Comparison of ENCODE assay signal across 11 mouse cellular contexts in the genomic region with DNA sequence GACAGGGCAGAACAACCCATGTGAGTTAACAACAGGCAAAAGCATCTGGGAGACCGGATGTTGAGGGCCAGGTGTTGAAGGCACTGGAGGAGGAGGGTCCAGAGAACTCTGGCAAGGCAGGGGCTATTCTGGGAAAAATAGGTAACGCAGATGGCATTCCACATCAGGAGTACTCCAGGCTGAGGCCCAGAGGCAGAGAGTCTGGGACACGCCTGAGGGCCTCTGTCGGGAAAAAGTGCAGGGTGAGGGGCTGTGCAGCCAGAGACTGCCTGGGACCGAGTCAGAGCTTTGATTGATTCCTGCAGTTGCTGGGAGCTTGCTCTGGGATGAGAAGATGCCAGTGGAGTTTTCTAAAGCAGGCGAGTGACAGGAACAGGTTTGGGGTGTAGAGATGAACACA. TPM values are rescaled to one million over a fixed set of nuclear protein-coding genes. Genes with fewer than 3 reads are reported as not detected.
DNase-seq lines count a peak whose midpoint lies in the region; ATAC-seq and TF ChIP-seq lines count a peak whose summit lies in the region.
"Had no signal": no experiment of that assay in that cellular context is flagged by ENCODE, and none has a peak within 500 bp of the region (broad histone marks: within the 10 kb centered on the region; RNA-seq: fewer than 3 reads in every experiment).

No protein-coding gene starts in this region.

- WGBS in hindbrain, embryonic 11.5 days, result 24% methylated on average over 6 of the region's 6 CpGs
- WGBS in hindbrain, postnatal 0 days, result 39% methylated on average over 6 of the region's 6 CpGs
- WGBS in embryonic facial prominence, embryonic 13.5 days, result 35% methylated on average over 6 of the region's 6 CpGs
- WGBS in limb, embryonic 13.5 days, result 13% methylated on average over 6 of the region's 6 CpGs

- intact Hi-C loops in left cerebral cortex, postnatal 36 days (cut with DNase I), result no loop called here

- no peaks in the 10 kb centered on the region for H3K36me3 ChIP-seq in hindbrain, embryonic 11.5 days (ENCODE audit: control insufficient read depth, insufficient read depth, low read length)
- H3K36me3 ChIP-seq in hindbrain, postnatal 0 days (ENCODE audit: insufficient read depth, low read length), result no peaks in the 10 kb centered on the region
- no peaks in the 10 kb centered on the region for H3K36me3 ChIP-seq in embryonic facial prominence, embryonic 13.5 days
- no peaks in the 10 kb centered on the region for H3K36me3 ChIP-seq in limb, embryonic 13.5 days
- H3K36me3 ChIP-seq: lung, embryonic 15.5 days had no signal

- H3K27ac ChIP-seq in hindbrain, embryonic 11.5 days (ENCODE audit: low read depth, low read length), result peak overlapping the region; percentile 58
- H3K27ac ChIP-seq in hindbrain, postnatal 0 days, result no peak overlapping the region
- peak overlapping the region; percentile 93 for H3K27ac ChIP-seq in embryonic facial prominence, embryonic 13.5 days
- H3K27ac ChIP-seq in limb, embryonic 13.5 days, result peak overlapping the region; percentile 95
- H3K27ac ChIP-seq: left cerebral cortex, adult 2 months; lung, embryonic 15.5 days had no signal

- no peaks in the 10 kb centered on the region for H3K9me3 ChIP-seq in hindbrain, embryonic 11.5 days (ENCODE audit: control insufficient read depth, low read length)
- H3K9me3 ChIP-seq in hindbrain, postnatal 0 days (ENCODE audit: low read length), result no peaks in the 10 kb centered on the region
- no peaks in the 10 kb centered on the region for H3K9me3 ChIP-seq in embryonic facial prominence, embryonic 13.5 days
- H3K9me3 ChIP-seq in limb, embryonic 13.5 days, result no peaks in the 10 kb centered on the region
- H3K9me3 ChIP-seq: lung, embryonic 15.5 days had no signal

- ATAC-seq in hindbrain, embryonic 11.5 days (ENCODE audit: low FRiP score), result peak; percentile 36; the same call in 1 of the 2 replicates
- no peak for ATAC-seq in hindbrain, postnatal 0 days
- ATAC-seq in embryonic facial prominence, embryonic 13.5 days (ENCODE audit: insufficient number of reproducible peaks, insufficient read depth, low FRiP score, low TSS enrichment, low read depth), result no peak
- ATAC-seq in limb, embryonic 13.5 days (ENCODE audit: low FRiP score, low read depth), result peak; percentile 34; the same call in 1 of the 2 replicates

- no peak overlapping the region for H3K9ac ChIP-seq in hindbrain, embryonic 11.5 days (ENCODE audit: low read depth, low read length)
- H3K9ac ChIP-seq in hindbrain, postnatal 0 days (replicated peaks; ENCODE audit: low read length), result no peak overlapping the region
- peak overlapping the region; percentile 7; the same call in 1 of the 2 replicates for H3K9ac ChIP-seq in embryonic facial prominence, embryonic 13.5 days
- peak overlapping the region; percentile 40; the same call in 1 of the 2 replicates for H3K9ac ChIP-seq in limb, embryonic 13.5 days
- H3K9ac ChIP-seq: lung, embryonic 15.5 days had no signal

- no peak overlapping the region for H3K4me3 ChIP-seq in hindbrain, embryonic 11.5 days (ENCODE audit: low read depth, low read length)
- H3K4me3 ChIP-seq in hindbrain, postnatal 0 days (ENCODE audit: low read length), result no peak overlapping the region
- H3K4me3 ChIP-seq in embryonic facial prominence, embryonic 13.5 days, result no peak overlapping the region
- H3K4me3 ChIP-seq in limb, embryonic 13.5 days, result no peak overlapping the region
- H3K4me3 ChIP-seq: left cerebral cortex, adult 2 months; lung, embryonic 15.5 days had no signal

- H3K4me1 ChIP-seq in hindbrain, embryonic 11.5 days (replicated peaks; ENCODE audit: control insufficient read depth, insufficient read depth, low read length), result peaks cover 21% of the 10 kb centered on the region
- peaks cover 11% of the 10 kb centered on the region for H3K4me1 ChIP-seq in hindbrain, postnatal 0 days (ENCODE audit: insufficient read depth, low read length)
- peaks cover 46% of the 10 kb centered on the region for H3K4me1 ChIP-seq in embryonic facial prominence, embryonic 13.5 days
- H3K4me1 ChIP-seq in limb, embryonic 13.5 days, result peaks cover 70% of the 10 kb centered on the region

- no peak for DNase-seq in hindbrain, embryonic 11.5 days (ENCODE audit: low spot score)
- no peak for DNase-seq in hindbrain, postnatal 0 days (ENCODE audit: low spot score)
- DNase-seq in brain, embryonic 14.5 days (ENCODE audit: low read depth), result peak; percentile 39
- no peak for DNase-seq in left cerebral cortex, postnatal 36 days (ENCODE audit: low spot score in 2 of 2)
- no peak for DNase-seq in urinary bladder, postnatal 25 days (ENCODE audit: low spot score)
- DNase-seq: kidney, adult 8-10 months had no signal

- H3K4me2 ChIP-seq in hindbrain, embryonic 11.5 days (replicated peaks; ENCODE audit: low read depth, low read length), result no peak overlapping the region
- H3K4me2 ChIP-seq in hindbrain, postnatal 0 days (ENCODE audit: low read depth, low read length), result no peak overlapping the region
- H3K4me2 ChIP-seq in embryonic facial prominence, embryonic 13.5 days, result no peak overlapping the region
- peak overlapping the region; percentile 26 for H3K4me2 ChIP-seq in limb, embryonic 13.5 days (replicated peaks)
- H3K4me2 ChIP-seq: lung, embryonic 15.5 days had no signal

- TF ChIP-seq POLR2A in brain, embryonic 14.5 days (IDR thresholded peaks at IDR 0.05; ENCODE audit: borderline replicate concordance, extremely low read depth, insufficient read depth, insufficient read length, poor library complexity, severe bottlenecking), result no peak

- no peak for TF ChIP-seq CTCF in hindbrain, postnatal 0 days (IDR thresholded peaks at IDR 0.05; ENCODE audit: low read depth)
- no peak for TF ChIP-seq CTCF in brain, embryonic 14.5 days (IDR thresholded peaks at IDR 0.05; ENCODE audit: borderline replicate concordance, extremely low read depth, insufficient read depth, insufficient read length)

- H3K27me3 ChIP-seq in hindbrain, embryonic 11.5 days (ENCODE audit: control insufficient read depth, insufficient read depth, low read length), result no peaks in the 10 kb centered on the region
- no peaks in the 10 kb centered on the region for H3K27me3 ChIP-seq in hindbrain, postnatal 0 days (ENCODE audit: insufficient read depth, low read length)
- no peaks in the 10 kb centered on the region for H3K27me3 ChIP-seq in embryonic facial prominence, embryonic 13.5 days
- no peaks in the 10 kb centered on the region for H3K27me3 ChIP-seq in limb, embryonic 13.5 days
- H3K27me3 ChIP-seq: lung, embryonic 15.5 days had no signal

RNA-seq across cellular contexts. Expression of a gene that starts 59.4 kb away (rescaled TPM):
- polyA plus RNA-seq in hindbrain, embryonic 11.5 days (2014; fragmentation: Nextera tagmentation; extraction: Ambion mirVana), result 5.1 and 6.9 TPM in 2 replicates
- total RNA-seq in hindbrain, postnatal 0 days (2014; rRNA removed), result 1.4 and 1.5 TPM in 2 replicates
- polyA plus RNA-seq in hindbrain, postnatal 0 days (2015; fragmentation: Nextera tagmentation; extraction: Ambion mirVana), result 1.0 and 1.3 TPM in 2 replicates
- 1.6 and 1.9 TPM in 2 replicates for polyA plus RNA-seq in brain, embryonic 14.5 days (2012; rRNA removed)
- polyA plus RNA-seq in embryonic facial prominence, embryonic 13.5 days (2015; fragmentation: Nextera tagmentation; extraction: Ambion mirVana), result 17.7 and 18.5 TPM in 2 replicates
- polyA plus RNA-seq in limb, embryonic 13.5 days (2015; fragmentation: Nextera tagmentation; extraction: Ambion mirVana), result 60.4 and 66.1 TPM in 2 replicates
- total RNA-seq in left cerebral cortex, postnatal 36 days (2021), result 1 to 10 TPM in 1 of 2 experiments, under 1 TPM in 1; 0.76 to 1.1 TPM
- total RNA-seq: monocyte, adult 5-6 weeks had no signal

Comparison
In these comparisons a context has a peak if more than half of its experiments do, and no peak if none do; other contexts are left out.
1. ATAC-seq: peak in hindbrain, embryonic 11.5 days (single experiment) and limb, embryonic 13.5 days (single experiment); none in hindbrain, postnatal 0 days (single experiment) and embryonic facial prominence, embryonic 13.5 days (single experiment).
2. H3K9ac ChIP-seq: peak in embryonic facial prominence, embryonic 13.5 days (single experiment) and limb, embryonic 13.5 days (single experiment); none in hindbrain, embryonic 11.5 days (single experiment) and hindbrain, postnatal 0 days (single experiment).